Mouse (Mus musculus): ENCODE measurements around the gene Nup85. TPM values are rescaled to one million over a fixed set of nuclear protein-coding genes. Genes with fewer than 3 reads are reported as not detected.

Nup85 gene
- polyA plus RNA-seq, 1 experiment from 2014 or later = 134 TPM

DNA sequence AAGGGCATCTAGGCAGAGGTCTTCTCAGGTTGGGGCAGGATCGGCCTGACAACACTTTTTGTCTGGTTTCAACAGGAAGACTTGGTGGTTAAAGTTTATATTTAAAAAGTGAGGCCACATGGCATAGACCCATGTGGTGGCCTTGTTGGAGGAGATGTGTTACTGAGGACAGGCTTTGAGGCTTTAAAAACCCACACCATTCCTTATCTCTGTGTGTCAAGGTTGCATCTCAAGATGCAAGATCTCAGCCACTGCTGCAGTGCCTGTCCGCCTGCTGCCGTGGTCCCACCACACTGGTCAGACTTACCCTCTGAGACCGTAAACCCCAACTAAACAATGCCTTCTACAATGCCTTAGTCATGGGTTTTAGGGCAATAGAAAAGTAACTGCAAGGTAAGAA is 34.1 kb downstream of the Nup85 start:
- Histone ChIP-seq H3K36me3 (ENCODE audit: control insufficient read depth, insufficient read depth, low read length) (peaks cover 8% of the 10 kb centered on the region), H3K27me3 (replicated peaks; ENCODE audit: control insufficient read depth, insufficient read depth, low read length) (no peaks in the 10 kb centered on the region), H3K4me3 (ENCODE audit: low read length) (no peak overlapping the region), H3K4me1 (ENCODE audit: control insufficient read depth, insufficient read depth, low read length) (peaks cover 10% of the 10 kb centered on the region), H3K9ac (ENCODE audit: low read depth, low read length) (no peak overlapping the region), H3K4me2 (ENCODE audit: low read depth, low read length) (no peak overlapping the region), H3K27ac (ENCODE audit: low read length) (no peak overlapping the region), H3K9me3 (ENCODE audit: control insufficient read depth, low read length) (no peaks in the 10 kb centered on the region)
- ATAC-seq = no peak
- 94% methylated on average over 4 of the region's 4 CpGs for WGBS

DNA sequence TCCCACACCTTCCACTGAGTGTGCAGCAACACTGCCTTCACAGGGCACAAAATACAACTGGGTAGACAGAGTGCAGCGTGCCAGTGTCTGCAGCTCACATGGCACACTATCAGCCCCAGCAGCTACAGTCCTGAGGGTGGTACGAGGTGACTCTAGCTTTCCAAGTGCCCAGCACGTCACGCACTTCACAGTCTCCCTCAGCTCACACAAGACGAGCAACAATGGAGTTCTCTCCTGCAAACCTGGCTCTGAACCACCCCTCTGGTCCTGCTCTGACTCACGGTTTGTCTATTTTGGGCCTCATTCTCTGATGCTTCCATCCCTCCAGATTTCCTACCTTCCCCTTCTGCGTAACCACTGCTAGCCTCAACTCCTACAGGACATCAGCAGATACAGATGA is 35.5 kb downstream of the Nup85 start:
- no peaks in the 10 kb centered on the region for H3K27me3 ChIP-seq (replicated peaks; ENCODE audit: control insufficient read depth, insufficient read depth, low read length)
- no peak overlapping the region for H3K9ac ChIP-seq (ENCODE audit: low read depth, low read length)
- 91% methylated on average over 7 of the region's 7 CpGs for WGBS
- no peak overlapping the region for H3K4me2 ChIP-seq (ENCODE audit: low read depth, low read length)
- H3K4me1 ChIP-seq (ENCODE audit: control insufficient read depth, insufficient read depth, low read length) = peaks cover 12% of the 10 kb centered on the region
- no peak for ATAC-seq
- peaks cover under 1% of the 10 kb centered on the region for H3K36me3 ChIP-seq (ENCODE audit: control insufficient read depth, insufficient read depth, low read length)
- no peak overlapping the region for H3K4me3 ChIP-seq (ENCODE audit: low read length)
- no peak overlapping the region for H3K27ac ChIP-seq (ENCODE audit: low read length)
- no peaks in the 10 kb centered on the region for H3K9me3 ChIP-seq (ENCODE audit: control insufficient read depth, low read length)

DNA sequence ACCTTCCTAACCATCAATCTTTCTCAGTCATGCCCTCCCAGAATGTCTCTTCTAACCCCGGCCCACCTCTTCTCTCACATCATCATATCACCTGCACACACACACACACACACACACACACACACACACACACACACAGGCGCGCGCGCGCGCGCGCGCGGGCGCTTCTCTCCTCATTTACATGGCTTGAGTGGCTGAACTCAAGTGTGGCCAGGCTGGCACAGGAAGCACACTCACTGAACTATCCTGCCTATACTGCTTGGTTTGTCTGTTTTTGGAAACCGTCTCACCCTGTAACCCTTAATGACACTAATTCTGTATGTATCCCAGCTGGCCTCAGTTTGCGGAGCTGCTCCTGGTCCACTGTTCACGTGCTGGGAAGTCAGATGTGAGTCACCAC is 36.5 kb downstream of the Nup85 start:
- no peak for ATAC-seq
- Histone ChIP-seq H3K4me3 (ENCODE audit: low read length) (no peak overlapping the region), H3K4me2 (ENCODE audit: low read depth, low read length) (no peak overlapping the region), H3K27ac (ENCODE audit: low read length) (no peak overlapping the region), H3K9me3 (ENCODE audit: control insufficient read depth, low read length) (no peaks in the 10 kb centered on the region), H3K27me3 (replicated peaks; ENCODE audit: control insufficient read depth, insufficient read depth, low read length) (no peaks in the 10 kb centered on the region), H3K9ac (ENCODE audit: low read depth, low read length) (no peak overlapping the region), H3K4me1 (ENCODE audit: control insufficient read depth, insufficient read depth, low read length) (peaks cover 18% of the 10 kb centered on the region), H3K36me3 (ENCODE audit: control insufficient read depth, insufficient read depth, low read length) (peaks cover 2% of the 10 kb centered on the region)
- WGBS = 94% methylated on average over 15 of the region's 15 CpGs

DNA sequence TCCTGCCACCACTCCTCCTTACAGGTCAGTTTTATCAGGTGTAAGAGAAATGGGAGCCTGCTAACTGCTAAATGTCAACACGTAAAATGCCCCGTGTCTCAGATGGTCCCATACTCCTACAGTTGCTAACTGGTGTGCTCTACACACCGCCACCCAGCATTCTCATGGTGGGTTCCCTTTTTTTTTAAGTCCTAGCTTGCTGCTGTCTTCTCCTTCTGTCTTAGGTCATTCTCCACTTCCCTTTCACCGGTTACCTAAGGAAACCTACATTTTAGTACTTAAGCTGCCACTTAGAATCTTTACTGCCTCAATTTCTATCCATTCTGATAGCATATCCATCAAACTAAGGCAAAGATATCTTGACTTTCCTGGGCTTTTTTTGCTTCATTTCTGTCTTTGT is 36.9 kb downstream of the Nup85 start:
- ATAC-seq = no peak
- H3K27ac ChIP-seq (ENCODE audit: low read length) = no peak overlapping the region
- H3K9ac ChIP-seq (ENCODE audit: low read depth, low read length) = no peak overlapping the region
- peaks cover 18% of the 10 kb centered on the region for H3K4me1 ChIP-seq (ENCODE audit: control insufficient read depth, insufficient read depth, low read length)
- no peaks in the 10 kb centered on the region for H3K27me3 ChIP-seq (replicated peaks; ENCODE audit: control insufficient read depth, insufficient read depth, low read length)
- WGBS = 87% methylated on average over 4 of the region's 4 CpGs
- no peak overlapping the region for H3K4me2 ChIP-seq (ENCODE audit: low read depth, low read length)
- H3K36me3 ChIP-seq (ENCODE audit: control insufficient read depth, insufficient read depth, low read length) = peaks cover 4% of the 10 kb centered on the region
- no peaks in the 10 kb centered on the region for H3K9me3 ChIP-seq (ENCODE audit: control insufficient read depth, low read length)
- H3K4me3 ChIP-seq (ENCODE audit: low read length) = no peak overlapping the region

DNA sequence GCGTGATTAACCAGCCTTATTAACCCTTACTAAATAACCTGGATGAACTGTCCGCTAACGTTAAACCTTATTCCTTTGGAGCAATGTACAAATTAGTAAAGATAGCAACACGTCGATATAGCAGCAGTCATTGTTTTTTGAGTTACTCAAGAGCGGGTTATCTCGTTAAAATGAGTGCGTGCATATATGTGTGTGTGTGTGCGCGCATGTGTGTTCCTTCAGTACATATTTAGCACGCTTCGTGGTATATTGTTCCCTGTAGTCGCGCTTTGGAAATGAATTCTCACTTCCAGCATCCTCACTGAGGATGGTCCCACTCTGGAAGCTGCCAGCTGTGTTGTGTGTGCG is 38.9 kb downstream of the Nup85 start:
- WGBS = 4% methylated on average over 15 of the region's 15 CpGs
- H3K9ac ChIP-seq (ENCODE audit: low read depth, low read length) = peak overlapping the region; percentile 99
- no peaks in the 10 kb centered on the region for H3K27me3 ChIP-seq (replicated peaks; ENCODE audit: control insufficient read depth, insufficient read depth, low read length)
- peak overlapping the region; percentile 70 for H3K4me2 ChIP-seq (ENCODE audit: low read depth, low read length)
- no peaks in the 10 kb centered on the region for H3K9me3 ChIP-seq (ENCODE audit: control insufficient read depth, low read length)
- ATAC-seq = no peak
- peaks cover 18% of the 10 kb centered on the region for H3K4me1 ChIP-seq (ENCODE audit: control insufficient read depth, insufficient read depth, low read length)
- H3K4me3 ChIP-seq (ENCODE audit: low read length) = peak overlapping the region; percentile 97
- H3K27ac ChIP-seq (ENCODE audit: low read length) = peak overlapping the region; percentile 93
- peaks cover 14% of the 10 kb centered on the region for H3K36me3 ChIP-seq (ENCODE audit: control insufficient read depth, insufficient read depth, low read length)

DNA sequence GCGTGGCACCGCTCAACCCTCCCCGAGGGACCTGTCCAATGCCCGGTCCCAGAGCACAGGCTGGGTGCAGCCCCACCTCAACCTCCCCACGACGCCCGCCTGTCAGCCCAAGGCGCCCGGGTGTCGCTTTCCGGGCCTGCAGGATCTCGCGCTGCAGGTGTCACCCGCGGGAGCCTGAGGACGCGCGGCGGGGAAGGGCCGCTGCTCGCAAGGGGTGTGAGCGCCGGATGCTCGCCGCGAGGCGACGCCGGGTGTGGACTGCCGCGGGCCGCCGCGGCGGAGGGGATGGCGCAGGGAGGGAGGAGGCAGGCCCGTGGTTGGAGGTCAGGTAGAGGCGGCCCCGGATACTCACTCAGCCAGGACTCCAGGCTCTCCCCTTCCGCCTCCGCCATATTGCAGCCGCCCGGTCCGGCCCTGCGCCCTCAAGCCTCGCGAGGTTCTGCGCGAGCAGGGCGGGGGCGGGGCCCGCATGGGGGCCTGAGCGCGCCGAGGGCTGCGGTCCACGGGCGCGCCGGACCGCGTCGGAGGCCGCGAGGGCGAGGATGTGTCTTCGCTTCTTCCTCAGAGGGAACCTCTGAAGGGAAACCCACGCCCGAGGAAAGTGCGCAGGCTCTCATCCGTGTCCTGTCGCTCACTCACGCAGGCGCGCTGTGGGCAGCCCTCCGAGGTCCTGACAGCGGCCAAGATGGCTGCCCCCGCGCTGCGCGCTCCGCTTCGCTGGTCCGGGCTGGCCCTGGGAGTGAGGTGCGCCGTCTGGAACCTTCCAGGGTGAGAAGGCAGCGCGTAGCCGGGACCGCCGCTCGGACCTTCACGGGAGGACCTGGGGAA is 39.5 kb downstream of the Nup85 start, which contains the start of the genes Mrps7 and Gga3:
Gene Mrps7, plus strand, starts transcription at position 450 of the 828 bp plus-strand sequence.
Gene Gga3, minus strand, starts transcription at position 576 of the 828 bp plus-strand sequence.
- Histone ChIP-seq H3K4me2 (ENCODE audit: low read depth, low read length) (peak within 1 kb of the TSS; percentile 86), H3K4me3 (ENCODE audit: low read length) (peak within 1 kb of the TSS; percentile 97), H3K27ac (ENCODE audit: low read length) (peak within 1 kb of the TSS; percentile 93), H3K9ac (ENCODE audit: low read depth, low read length) (peak within 1 kb of the TSS; percentile 99), H3K9me3 (ENCODE audit: control insufficient read depth, low read length) (no peaks in the 10 kb centered on the region), H3K36me3 (ENCODE audit: control insufficient read depth, insufficient read depth, low read length) (peaks cover 14% of the 10 kb centered on the region), H3K27me3 (replicated peaks; ENCODE audit: control insufficient read depth, insufficient read depth, low read length) (no peaks in the 10 kb centered on the region), H3K4me1 (ENCODE audit: control insufficient read depth, insufficient read depth, low read length) (peaks cover 18% of the 10 kb centered on the region)
- ATAC-seq = peak; percentile 97
- WGBS = under 1% methylated on average over 92 of the region's 93 CpGs

DNA sequence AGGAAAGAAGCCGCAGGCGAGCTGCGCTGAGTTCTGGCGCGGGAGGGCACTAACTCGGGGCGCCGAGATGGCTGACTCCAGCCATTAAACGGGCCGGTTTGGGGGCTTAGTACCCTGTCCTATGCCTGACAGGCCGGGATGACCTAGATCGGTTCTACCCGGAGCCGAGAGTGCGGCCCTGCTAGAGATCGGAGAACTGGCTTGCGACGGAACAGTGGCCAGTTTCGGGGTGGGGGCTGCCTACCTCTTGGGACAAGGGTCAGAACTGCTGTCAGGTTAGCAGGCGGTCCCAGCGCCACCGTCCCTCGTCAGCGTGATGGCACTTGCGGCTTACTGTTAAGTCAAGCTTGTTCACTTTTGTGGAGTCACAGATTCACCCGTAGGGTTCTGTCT is 40.1 kb downstream of the Nup85 start:
- Histone ChIP-seq H3K4me3 (ENCODE audit: low read length) (peak overlapping the region; percentile 97), H3K9me3 (ENCODE audit: control insufficient read depth, low read length) (no peaks in the 10 kb centered on the region), H3K27me3 (replicated peaks; ENCODE audit: control insufficient read depth, insufficient read depth, low read length) (no peaks in the 10 kb centered on the region), H3K36me3 (ENCODE audit: control insufficient read depth, insufficient read depth, low read length) (peaks cover 16% of the 10 kb centered on the region), H3K4me2 (ENCODE audit: low read depth, low read length) (peak overlapping the region; percentile 86), H3K4me1 (ENCODE audit: control insufficient read depth, insufficient read depth, low read length) (peaks cover 18% of the 10 kb centered on the region), H3K27ac (ENCODE audit: low read length) (peak overlapping the region; percentile 93), H3K9ac (ENCODE audit: low read depth, low read length) (peak overlapping the region; percentile 99)
- under 1% methylated on average over 26 of the region's 26 CpGs for WGBS
- peak; percentile 32 for ATAC-seq

DNA sequence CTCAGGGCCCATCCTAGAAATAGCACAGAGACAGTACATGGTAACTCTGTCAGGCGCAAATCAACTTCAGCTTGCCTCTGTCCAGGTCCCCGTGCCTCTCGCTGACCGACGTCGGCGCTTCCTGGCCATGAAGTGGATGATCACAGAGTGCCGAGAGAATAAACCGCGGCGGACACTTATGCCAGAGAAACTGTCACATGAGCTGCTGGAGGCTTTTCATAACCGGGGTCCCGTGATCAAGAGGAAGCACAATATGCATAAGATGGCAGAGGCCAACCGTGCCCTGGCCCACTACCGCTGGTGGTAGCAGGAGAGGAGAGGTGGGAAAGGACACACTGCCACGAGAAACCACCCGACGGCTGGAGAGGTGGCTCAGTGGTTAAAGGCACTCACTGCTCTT is 42.5 kb downstream of the Nup85 start:
- 93% methylated on average over 18 of the region's 18 CpGs for WGBS
- Histone ChIP-seq H3K27me3 (replicated peaks; ENCODE audit: control insufficient read depth, insufficient read depth, low read length) (no peaks in the 10 kb centered on the region), H3K9ac (ENCODE audit: low read depth, low read length) (no peak overlapping the region), H3K9me3 (ENCODE audit: control insufficient read depth, low read length) (no peaks in the 10 kb centered on the region), H3K27ac (ENCODE audit: low read length) (no peak overlapping the region), H3K4me2 (ENCODE audit: low read depth, low read length) (no peak overlapping the region), H3K4me1 (ENCODE audit: control insufficient read depth, insufficient read depth, low read length) (peaks cover 22% of the 10 kb centered on the region), H3K36me3 (ENCODE audit: control insufficient read depth, insufficient read depth, low read length) (peaks cover 16% of the 10 kb centered on the region), H3K4me3 (ENCODE audit: low read length) (no peak overlapping the region)
- no peak for ATAC-seq

DNA sequence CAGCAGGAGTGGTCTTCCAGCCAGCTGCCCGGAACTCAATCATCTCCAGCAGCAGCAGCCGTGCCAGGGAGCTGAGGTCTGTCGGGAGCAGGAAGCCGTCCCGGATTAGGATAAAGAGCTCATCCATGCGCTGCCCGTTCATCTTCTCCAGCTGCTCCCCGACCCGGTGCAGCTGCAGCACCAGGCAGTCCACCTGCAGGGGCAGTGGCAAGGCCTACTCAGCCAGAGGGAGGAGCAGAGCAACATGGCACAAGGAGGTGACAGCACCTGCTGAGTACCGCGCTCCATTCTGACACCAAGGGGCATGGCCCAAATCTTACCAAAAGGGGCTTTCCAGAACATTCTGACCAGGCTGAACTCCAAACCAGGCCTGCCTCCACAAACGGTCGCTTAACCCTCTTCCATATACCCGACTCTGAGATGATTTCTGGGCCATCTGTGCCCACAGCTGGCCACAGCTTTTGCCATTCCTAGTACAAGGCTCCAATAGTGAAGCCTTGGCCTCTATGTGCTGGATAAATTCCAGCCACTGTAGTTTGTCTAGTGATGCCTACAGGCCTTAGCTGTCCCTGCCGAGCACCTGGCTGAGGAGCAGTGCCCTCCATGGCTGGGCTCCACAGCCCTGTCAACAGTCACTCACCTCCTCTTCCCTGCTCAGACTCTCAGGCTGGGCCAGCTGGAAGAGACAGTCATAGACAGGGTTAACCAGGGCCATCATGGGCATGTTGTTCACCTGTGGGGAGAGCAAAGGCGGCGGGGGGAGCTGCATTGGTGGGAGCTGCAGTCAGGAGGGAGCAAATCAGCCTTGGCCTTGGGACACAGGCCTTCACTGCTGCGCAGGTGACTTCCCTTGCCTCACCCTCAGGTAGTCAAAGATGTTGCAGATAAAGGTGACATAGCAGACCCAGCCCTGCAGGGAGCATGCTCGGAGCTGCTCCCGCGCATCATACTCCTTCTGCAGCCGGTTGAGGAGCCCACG is 44.5 kb downstream of the Nup85 start:
- Histone ChIP-seq H3K9me3 (ENCODE audit: control insufficient read depth, low read length) (no peaks in the 10 kb centered on the region), H3K4me3 (ENCODE audit: low read length) (no peak overlapping the region), H3K27me3 (replicated peaks; ENCODE audit: control insufficient read depth, insufficient read depth, low read length) (no peaks in the 10 kb centered on the region), H3K27ac (ENCODE audit: low read length) (no peak overlapping the region), H3K4me2 (ENCODE audit: low read depth, low read length) (no peak overlapping the region), H3K4me1 (ENCODE audit: control insufficient read depth, insufficient read depth, low read length) (peaks cover 20% of the 10 kb centered on the region), H3K9ac (ENCODE audit: low read depth, low read length) (no peak overlapping the region), H3K36me3 (ENCODE audit: control insufficient read depth, insufficient read depth, low read length) (peaks cover 16% of the 10 kb centered on the region)
- no peak for ATAC-seq
- WGBS = 77% methylated on average over 23 of the region's 23 CpGs
